Mouse (Mus musculus) heart, postnatal 14 days (tissue): Measurements from ENCODE around the gene Yipf2. TPM values are rescaled to one million over a fixed set of nuclear protein-coding genes. Genes with fewer than 3 reads are reported as not detected.

ENCODE experiments used
- DNase-seq, 2 experiments: peaks; one replicate each; pipeline ENCODE4 v3.0.0; 2021 to 2022
- intact Hi-C: fragments of 180-260 bp; cut with DNase I; formaldehyde crosslinking; loops from one replicate; pipeline ENCODE4 v1.15.1; 2025
- long read RNA-seq, 2 experiments: library from polyadenylated mRNA; stranded (forward); transcript quantifications; one replicate each; pipeline ENCODE4 v2.0.0; 2021
- total RNA-seq, 2 experiments: library from RNA; stranded (reverse); gene quantifications; 2 replicates each; pipeline ENCODE4 v1.2.3; 2021

Gene Yipf2
- 1 to 10 TPM; 6.6 to 7.0 TPM for total RNA-seq
- long read RNA-seq, experiment 1, partial matches to known transcripts, result 8 of 10 reads
- long read RNA-seq, experiment 1, other reads (novel, unspliced or antisense), result 1 of 10 reads
- long read RNA-seq, experiment 2, partial matches to known transcripts, result 8 of 10 reads
- long read RNA-seq, experiment 2, other reads (novel, unspliced or antisense), result 1 of 10 reads

DNA sequence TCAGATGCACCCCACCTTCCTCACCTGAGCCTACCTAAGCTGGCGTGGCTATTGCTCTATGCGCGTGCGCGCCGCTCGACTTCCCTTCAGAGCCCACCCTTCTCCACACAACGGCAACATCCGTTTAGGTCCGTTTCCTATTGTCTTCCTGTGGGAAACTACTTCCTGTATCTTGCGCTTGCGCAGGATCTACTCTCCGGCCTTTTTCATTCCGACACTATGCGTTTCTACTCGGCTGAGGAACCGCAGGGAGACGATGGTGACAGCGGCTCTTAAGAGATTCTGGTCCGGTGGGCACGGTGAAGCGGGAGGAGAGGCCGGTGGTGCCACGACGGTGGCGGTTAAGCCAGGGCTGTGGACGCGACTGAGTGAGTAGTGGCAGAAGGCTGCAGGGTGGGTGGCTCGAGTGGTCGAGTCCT is at the start of gene Yipf2, which contains the start of gene Timm29:
Gene Yipf2, minus strand, starts transcription at position 126 of the 419 bp plus-strand sequence.
Gene Timm29, plus strand, starts transcription at position 20 of the 419 bp plus-strand sequence.
- intact Hi-C loops, result loop anchor here (5.0 kb wide), 1 partner anchor 45 kb away; the partner anchor contains the start of gene Carm1
- DNase-seq, result peak; percentile 84 to 90

DNA sequence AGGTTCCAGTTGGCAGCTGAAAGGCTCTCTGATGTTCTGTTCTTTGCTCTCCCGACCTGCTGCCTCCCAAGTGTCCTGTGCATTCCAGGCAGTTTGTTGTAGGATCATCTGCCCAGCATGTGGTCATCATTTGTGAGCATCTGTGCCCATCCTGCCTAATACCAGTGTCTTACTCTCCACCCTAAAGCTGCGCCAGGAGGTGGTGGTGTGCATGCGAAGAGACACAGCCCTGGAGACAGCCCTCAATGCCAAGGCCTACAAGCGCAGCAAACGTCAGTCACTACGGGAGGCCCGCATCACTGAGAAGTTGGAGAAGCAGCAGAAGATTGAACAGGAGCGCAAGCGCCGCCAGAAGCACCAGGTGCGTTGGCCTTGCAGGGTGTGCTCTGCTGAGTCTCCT is 46.4 kb upstream of the Yipf2 start:
- intact Hi-C loops, result no loop called here
- no peak for DNase-seq

DNA sequence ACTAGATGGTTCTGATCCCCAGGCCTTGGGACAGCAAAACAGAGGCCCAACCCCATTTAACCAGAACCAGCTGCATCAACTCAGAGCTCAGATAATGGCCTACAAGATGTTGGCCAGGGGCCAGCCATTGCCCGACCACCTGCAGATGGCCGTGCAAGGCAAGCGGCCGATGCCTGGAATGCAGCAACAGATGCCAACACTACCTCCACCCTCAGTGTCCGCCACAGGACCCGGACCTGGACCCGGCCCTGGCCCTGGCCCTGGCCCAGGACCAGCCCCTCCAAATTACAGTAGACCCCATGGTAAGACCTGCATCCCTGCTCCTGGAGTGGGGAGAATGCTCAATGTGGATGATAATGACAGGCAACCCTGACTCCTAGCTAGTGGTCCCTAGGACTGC is 43.0 kb upstream of the Yipf2 start:
- DNase-seq, result no peak
- intact Hi-C loops, result no loop called here

DNA sequence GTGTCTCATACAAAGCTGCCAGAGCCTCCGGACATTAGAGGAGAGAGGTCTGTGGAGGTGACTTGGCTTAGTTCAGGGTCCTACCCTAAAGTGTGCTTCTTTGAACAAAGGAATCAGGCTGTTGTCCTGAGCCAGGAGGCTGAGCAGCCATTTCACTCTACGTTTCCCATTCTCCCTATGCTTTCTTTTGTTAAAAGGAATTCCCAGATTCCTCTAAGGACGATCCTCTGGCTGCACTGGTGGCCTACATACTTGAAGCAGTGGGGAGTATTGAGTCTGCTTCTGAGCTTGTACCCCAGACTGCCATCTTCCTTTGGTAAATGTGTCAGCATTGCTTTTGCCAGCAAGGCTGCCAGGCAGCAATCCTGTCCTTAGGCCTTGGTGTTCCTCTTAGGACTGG is 40.5 kb upstream of the Yipf2 start:
- intact Hi-C loops, result loop anchor here (2.0 kb wide), 1 partner anchor 30 kb away; no protein-coding TSS in a partner anchor
- no peak for DNase-seq

DNA sequence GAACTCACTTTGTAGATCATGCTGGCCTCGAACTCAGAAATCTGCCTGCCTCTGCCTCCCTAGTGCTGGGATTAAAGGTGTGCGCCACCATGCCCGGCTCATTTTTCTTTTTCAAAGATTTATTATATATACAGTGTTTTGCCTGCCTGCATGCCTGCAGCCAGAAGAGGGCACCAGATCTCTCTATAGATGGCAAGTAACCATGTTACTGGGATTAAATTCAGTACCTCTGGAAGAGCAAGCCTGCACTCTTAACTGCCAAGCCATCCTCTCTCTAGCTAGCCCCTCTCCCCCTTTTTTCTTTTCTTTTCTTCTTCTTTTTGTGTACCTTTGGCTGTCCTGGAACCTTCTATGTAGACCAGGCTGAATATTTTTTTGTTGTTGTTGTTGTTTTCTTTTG is 38.0 kb upstream of the Yipf2 start:
- intact Hi-C loops, result no loop called here

DNA sequence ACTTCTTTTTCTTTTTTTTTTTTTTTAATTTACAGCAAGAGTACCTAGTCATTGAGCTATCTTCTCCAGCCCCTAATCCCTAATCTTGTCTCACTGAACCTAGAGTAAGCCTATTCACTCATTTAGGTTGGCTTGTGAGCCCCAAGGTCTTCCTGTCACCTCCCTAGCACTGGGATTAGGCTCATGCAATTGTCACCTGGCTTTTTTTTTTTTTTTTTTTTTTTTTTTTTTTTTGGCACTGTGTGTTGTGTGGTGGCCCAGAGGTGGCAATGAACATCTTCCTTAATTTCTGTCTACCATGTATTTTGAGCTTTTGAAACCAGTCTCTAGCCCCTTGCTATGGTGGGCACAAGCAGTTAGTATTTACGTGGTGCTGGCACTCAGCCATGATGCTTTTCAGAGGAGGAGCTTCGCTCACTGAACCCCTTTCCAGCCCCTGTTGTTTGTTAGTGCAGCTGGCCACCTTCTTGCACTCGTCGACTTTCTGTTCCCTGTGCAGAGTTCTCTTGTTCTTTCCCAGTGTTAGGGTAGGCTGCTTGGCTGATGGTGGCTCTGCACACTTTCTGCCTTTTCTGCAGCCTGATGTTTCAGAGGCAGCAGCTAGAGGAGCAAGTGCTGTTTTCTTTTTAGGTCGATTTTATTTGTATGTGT is 34.6 kb upstream of the Yipf2 start:
- intact Hi-C loops, result no loop called here

More for the DNA sequence above, 38.0 kb upstream of the Yipf2 start:
- DNase-seq, result peak; percentile 39 to 66

DNA sequence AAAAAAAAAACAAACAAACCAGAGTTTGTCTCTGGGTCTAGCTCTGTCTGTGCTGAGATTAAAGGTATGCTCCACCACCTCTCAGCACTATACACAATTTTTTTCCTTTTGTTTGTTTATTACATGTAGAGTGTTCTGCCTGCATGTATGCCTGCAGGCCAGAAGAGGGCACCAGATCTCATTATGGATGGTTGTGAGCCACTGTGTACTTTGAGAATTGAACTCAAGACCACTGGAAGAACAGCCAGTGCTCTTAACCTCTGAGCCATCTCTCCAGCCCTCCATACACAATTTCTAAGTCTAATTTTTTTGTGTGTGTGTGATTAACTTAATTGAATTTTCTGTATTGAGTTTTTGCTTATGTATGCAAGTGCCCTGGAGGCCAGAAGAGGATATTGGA is 33.9 kb upstream of the Yipf2 start:
- intact Hi-C loops, result no loop called here

More for the DNA sequence above, 34.6 kb upstream of the Yipf2 start:
- DNase-seq, result no peak

DNA sequence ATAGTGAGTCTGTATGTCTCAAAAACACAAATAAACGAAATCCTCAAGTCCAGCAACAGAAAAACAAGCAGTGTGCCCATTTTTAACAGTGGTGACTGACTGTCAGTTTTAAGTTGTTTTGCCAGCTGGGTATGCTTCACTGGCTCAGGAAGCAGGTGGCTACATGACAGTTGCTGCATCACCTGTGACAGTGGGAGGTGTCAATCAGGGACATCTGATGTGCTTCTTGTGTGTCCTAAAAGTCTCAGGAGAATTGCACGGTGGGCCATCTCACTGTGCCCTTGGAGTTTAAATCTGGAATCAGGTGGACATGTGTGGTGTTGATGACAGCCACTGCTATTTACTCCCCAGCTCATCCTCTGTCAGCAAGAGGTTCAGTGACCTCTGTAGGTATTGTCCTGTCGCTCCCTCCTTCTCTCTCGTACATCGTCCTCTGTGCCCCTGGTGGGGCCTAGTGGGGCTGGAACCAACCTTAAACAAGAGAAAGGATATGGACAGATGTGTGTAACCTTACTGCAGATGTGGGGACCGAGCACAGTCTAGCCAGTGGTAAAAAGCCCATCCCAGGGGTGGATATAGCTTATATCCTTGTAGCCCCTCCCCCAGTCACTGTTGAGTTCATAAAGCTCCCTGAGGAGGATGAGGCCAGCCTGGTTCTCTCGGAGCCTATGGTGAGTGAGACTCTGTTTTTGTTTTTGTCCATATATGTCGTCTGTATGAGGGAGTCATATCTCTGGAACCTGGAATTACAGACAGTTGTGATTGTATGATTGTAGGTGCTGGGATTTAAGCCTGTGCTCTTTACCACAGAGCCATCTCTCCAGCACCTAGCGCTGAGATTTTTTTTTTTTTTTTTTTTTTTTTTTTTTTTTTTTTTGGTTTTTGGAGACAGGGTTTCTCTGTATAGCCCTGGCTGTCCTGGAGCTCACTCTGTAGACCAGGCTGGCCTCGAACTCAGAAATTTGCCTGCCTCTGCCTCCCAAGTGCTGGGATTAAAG is 33.0 kb upstream of the Yipf2 start:
- intact Hi-C loops, result no loop called here
- DNase-seq, result no peak

More for the DNA sequence above, 33.9 kb upstream of the Yipf2 start:
- no peak for DNase-seq

DNA sequence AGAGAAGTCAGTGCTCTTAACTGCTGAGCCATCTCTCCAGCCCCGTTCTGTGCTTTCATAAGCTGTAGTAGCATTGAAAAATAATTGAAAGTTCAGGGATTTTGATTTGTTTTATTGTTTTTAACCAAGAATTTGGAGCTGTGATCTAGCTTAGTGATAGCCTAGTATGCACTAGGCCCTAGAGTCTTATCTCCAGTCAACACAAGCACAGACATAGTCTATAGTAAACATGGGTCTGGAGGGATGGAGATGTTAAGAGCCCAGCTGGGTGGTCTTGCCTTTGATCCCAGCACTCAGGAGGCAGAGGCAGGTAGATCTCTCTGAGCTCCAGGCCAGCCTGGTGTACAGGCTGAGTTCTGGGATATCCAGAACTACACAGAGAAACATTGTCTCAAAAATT is 30.0 kb upstream of the Yipf2 start:
- DNase-seq, result no peak
- intact Hi-C loops, result no loop called here

DNA sequence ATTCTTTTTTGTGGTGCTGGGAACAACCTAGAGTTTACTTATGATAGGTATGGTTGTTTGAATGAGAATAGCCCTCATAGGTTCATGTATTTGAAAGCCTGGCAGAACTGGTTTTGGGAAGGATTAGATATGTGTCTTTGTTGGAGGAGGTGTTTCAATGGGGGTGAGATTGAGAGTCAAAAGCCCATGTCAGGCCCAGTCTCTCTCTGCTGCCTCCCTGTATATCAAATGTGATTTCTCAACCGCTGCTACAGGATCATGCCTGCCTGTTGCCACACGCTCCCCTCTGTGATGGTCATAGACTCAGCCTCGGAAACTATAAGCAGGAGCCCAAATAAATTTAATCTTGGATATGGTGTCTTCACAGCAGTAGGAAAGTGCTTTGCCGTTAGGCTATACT is 27.6 kb upstream of the Yipf2 start:
- no peak for DNase-seq
- intact Hi-C loops, result no loop called here

DNA sequence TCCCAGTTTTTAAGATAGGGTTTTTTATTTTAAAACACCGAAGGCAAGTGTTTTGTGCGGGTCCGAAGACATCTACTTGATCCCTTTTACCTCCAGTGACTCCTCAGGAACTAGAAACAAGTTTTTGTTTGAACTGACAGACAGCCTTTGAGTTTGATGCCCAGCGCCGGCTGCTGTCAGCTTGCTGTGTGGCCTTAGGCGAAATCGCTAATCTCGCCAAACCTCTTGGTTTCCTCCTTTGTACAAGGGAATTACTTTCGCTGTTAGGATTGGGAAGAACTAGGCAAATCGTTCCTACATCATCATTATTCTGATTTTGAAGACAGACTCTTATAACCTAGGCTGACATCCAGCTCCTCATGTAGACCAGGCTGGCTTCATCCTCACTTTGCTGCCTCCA is 24.4 kb upstream of the Yipf2 start:
- DNase-seq, result peak; percentile 21 to 29
- intact Hi-C loops, result loop anchor here (5.0 kb wide), 1 partner anchor 145 kb away; the partner anchor contains the start of gene Spc24

DNA sequence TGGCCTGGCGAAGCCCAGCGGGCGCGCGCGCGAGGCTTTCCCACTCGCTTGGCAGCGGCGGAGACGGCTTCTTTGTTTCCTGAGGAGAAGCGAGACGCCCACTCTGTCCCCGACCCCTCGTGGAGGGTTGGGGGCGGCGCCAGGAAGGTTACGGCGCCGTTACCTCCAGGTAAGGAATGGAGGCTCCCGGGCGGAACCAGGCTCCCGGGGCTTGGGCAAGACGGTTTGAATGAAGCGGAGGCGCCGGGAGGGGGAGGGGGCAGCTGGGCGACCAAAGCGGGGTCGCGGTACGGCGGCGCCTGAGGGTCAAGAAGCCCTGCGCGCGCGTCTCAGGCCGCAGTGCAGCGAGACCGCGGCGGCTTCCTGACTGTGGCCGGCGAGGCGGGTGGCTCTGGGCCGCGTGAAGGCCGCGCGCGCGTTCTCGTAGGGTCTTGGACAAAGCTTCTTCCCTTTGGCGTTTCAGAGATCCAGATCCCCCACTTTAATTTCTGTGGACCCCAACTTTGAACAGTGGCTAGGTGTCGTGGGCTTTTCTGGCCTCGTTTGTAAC is 23.7 kb upstream of the Yipf2 start:
- intact Hi-C loops, result loop anchor here (5.0 kb wide), 1 partner anchor 146 kb away; the partner anchor contains the start of gene Spc24
- DNase-seq, result peak; percentile 92 to 93

DNA sequence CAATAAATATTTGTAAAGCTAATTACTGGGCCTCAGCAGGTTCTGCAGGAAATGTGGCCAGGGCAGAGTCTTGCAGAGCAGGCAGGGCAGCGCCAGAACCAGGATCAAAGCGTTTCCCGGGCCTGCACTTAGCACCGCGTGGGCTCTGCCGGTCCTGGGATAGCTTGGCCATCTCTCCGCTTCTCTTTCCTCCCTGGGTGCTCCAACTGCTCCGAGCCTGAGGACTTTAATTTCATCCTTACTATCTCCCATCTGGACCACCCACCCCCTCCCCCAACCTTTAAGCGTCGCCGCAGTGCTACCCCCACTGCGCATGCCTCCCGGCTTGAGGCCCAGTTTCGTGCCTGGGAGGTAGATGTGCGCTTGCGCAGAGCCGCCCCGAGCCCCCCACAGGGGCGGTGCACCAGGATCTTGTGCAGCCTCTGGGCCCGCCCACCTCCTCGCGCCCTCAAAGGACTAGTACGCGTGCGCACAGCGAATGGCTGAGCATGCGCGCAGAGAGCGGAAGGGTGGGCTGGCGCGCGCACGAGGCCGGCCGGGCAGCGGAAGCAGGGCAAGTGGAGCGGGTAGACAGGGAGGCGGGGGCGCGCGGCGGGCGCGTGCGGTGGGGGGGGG is 23.1 kb upstream of the Yipf2 start, which contains the start of gene Smarca4:
Gene Smarca4, plus strand, starts transcription at position 553 of the 615 bp plus-strand sequence.
- peak; percentile 99 to 100 for DNase-seq
- intact Hi-C loops, result loop anchor here (5.0 kb wide), 1 partner anchor 147 kb away; the partner anchor contains the start of gene Spc24

DNA sequence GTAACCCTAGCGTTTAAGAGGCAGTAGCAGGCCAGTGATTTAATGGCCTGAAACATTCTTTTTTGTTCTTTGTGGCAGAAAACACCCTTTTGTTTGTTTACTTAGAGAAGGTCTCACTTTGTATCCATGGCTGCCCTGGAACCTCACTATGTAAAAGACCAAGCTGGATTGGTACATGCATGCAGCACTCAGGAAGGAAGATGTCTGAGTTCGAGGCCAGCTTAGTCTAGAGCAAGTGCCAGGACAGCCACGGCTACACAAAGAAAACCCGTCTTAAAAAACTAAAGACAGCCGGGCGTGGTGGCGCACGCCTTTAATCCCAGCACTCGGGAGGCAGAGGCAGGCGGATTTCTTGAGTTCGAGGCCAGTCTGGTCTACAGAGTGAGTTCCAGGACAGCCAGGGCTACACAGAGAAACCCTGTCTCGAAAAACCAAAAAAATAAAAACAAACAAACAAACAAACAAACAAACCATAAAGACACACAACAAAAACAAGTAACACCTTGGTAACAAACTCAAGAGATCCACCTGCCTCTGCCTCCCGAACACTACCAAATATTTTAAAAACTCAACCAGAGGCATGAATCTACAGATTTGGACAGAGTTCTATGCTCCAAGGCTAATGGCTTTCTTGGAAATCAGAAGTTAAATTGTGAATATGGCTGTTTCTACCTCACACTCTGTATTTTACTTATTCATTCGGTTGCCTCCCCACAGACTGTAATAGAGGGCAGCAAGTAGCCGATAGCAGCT is 22.4 kb upstream of the Yipf2 start:
- intact Hi-C loops, result loop anchor here (5.0 kb wide), 1 partner anchor 147 kb away; the partner anchor contains the start of gene Spc24

DNA sequence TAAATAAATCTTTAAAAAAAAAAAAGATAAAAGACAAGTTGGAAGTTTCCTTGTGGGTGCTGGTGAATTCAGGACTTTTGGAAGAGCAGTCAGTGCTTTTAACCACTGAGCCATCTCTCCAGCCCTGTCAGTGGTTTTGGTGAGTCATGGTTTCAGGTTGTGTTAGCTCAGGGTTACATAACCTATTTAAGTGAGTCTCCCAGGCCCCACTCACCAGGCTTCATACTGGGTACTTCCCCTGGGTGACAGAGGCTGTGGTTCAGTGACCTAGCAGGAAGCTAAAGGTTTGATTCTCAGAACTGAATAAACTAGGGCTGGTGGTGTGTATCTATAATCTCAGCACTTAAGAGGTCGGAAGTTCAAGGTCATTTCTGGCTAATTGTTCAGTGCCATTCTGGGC is 17.2 kb upstream of the Yipf2 start:
- DNase-seq, result no peak
- intact Hi-C loops, result loop anchor here (10.0 kb wide), 1 partner anchor 195 kb away; no protein-coding TSS in a partner anchor

More for the DNA sequence above, 22.4 kb upstream of the Yipf2 start:
- no peak for DNase-seq

DNA sequence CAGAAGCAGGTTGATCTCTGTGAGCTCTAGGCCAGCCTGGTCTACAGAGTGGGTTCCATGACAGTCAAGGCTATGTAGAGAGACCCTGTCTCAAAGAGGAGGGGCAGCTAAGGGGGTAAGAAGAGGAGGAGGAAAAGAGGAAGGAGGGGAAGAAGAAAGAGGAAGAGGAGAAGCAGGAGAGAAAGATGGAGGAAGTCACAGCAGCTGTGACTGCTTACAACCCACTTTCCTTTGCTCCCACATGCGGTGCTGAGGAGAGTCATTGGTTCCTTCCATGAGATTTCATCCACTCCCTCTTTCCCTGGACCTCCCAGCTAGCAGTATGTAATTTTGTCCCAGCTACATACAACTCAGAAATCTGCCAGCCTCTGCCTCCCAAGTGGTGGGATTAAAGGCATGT is 14.0 kb upstream of the Yipf2 start:
- no peak for DNase-seq
- intact Hi-C loops, result loop anchor here (10.0 kb wide), 1 partner anchor 198 kb away; no protein-coding TSS in a partner anchor

DNA sequence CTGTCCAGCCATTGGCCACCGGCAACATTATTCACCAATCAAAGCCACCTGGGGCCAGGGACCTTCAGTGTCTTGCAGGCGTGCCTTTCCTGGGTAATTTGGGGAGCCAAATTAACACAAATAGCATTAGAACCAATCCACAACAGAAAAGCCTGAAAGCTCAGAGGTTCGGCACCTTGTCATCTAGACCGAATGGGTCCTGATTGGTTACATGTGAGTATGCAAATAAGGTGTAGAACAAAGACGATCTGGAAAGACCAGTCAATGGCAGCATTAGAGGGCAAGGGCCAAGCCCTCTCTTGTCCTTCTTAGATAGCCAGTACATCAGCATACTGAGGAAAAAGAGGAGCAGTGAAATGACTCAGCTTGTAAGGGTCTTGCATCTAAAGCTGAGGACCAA is 13.2 kb upstream of the Yipf2 start:
- intact Hi-C loops, result loop anchor here (10.0 kb wide), 1 partner anchor 199 kb away; no protein-coding TSS in a partner anchor
- DNase-seq, result no peak

DNA sequence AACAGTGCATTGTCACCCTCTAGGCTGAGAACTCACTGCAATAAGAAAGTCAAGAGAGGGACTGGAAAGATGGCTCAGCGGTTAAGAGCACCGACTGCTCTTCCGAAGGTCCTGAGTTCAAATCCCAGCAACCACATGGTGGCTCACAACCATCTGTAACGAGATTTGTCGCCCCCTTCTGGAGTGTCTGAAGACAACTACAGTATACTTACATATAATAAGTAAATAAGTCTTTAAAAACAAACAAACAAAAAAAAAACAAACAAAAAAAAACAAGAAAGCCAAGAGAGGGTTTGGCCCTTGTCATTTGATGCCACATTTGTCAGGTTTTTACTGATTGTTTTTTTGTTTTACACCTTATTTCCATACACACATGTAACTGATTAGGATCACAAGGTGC is 11.5 kb upstream of the Yipf2 start:
- DNase-seq, result no peak
- intact Hi-C loops, result loop anchor here (10.0 kb wide), 1 partner anchor 201 kb away; no protein-coding TSS in a partner anchor
